Mouse (Mus musculus) MEL (cell line): ENCODE results near the gene Kmo.

Source experiments
- BHLHE40 ChIP-seq: IDR thresholded peaks from 2 replicates; pipeline ENCODE4 v1.6.1; 2012; ENCODE audit warnings: low read depth, mild to moderate bottlenecking, inconsistent platforms, low read length, improper control_type of control experiment, borderline replicate concordance
- CHD1 ChIP-seq: IDR thresholded peaks from 2 replicates; pipeline ENCODE4 v1.6.1; 2012; ENCODE audit warnings: low read depth, mild to moderate bottlenecking, inconsistent platforms, low read length, improper control_type of control experiment
- CTCF ChIP-seq, 3 experiments: IDR thresholded peaks in 2 of 3; conservative IDR thresholded peaks in 1 of 3; 2 replicates each; pipeline ENCODE4 v1.5.1; 2011 to 2012; ENCODE audit warnings: low read length in 3 of 3, low read depth in 2 of 3, mild to moderate bottlenecking in 2 of 3, improper control_type of control experiment in 1 of 3, inconsistent platforms in 1 of 3, mixed read lengths in 1 of 3, moderate library complexity in 1 of 3; ENCODE audit not compliant: control insufficient read depth in 1 of 3, insufficient read depth in 1 of 3, poor library complexity in 1 of 3, severe bottlenecking in 1 of 3
- E2F4 ChIP-seq: IDR thresholded peaks from 2 replicates; pipeline ENCODE4 v1.6.1; 2011; ENCODE audit warnings: low read depth, low read length, improper control_type of control experiment, borderline replicate concordance
- EP300 ChIP-seq, 2 experiments: IDR thresholded peaks; 2 replicates each; pipeline ENCODE4 v1.6.1; 2011; ENCODE audit warnings: improper control_type of control experiment in 2 of 2, low read length in 2 of 2, low read depth in 1 of 2, mild to moderate bottlenecking in 1 of 2
- GABPA ChIP-seq: IDR thresholded peaks from 2 replicates; pipeline ENCODE4 v1.6.1; 2012; ENCODE audit warnings: low read depth, mild to moderate bottlenecking, inconsistent platforms, low read length, improper control_type of control experiment, moderate library complexity
- GATA1 ChIP-seq: IDR thresholded peaks from 2 replicates; pipeline ENCODE4 v1.6.1; 2011; ENCODE audit warnings: low read depth, low read length, improper control_type of control experiment
- HCFC1 ChIP-seq: IDR thresholded peaks from 2 replicates; pipeline ENCODE4 v1.6.1; 2012; ENCODE audit warnings: low read depth, mild to moderate bottlenecking, inconsistent platforms, low read length, improper control_type of control experiment, moderate library complexity
- MAX ChIP-seq: IDR thresholded peaks from 2 replicates; pipeline ENCODE4 v1.6.1; 2011; ENCODE audit warnings: low read length, improper control_type of control experiment
- MXI1 ChIP-seq: IDR thresholded peaks from 2 replicates; pipeline ENCODE4 v1.6.1; 2011; ENCODE audit warnings: mild to moderate bottlenecking, low read depth, low read length, improper control_type of control experiment
- MYC ChIP-seq: IDR thresholded peaks from 2 replicates; pipeline ENCODE4 v1.6.1; 2011; ENCODE audit warnings: low read depth, mild to moderate bottlenecking, low read length, improper control_type of control experiment, moderate library complexity
- POLR2A ChIP-seq, 2 experiments: IDR thresholded peaks; 2 replicates each; pipeline ENCODE4 v1.6.1; 2011 to 2012; ENCODE audit warnings: low read length in 2 of 2, mild to moderate bottlenecking in 2 of 2, control low read depth in 1 of 2, improper control_type of control experiment in 1 of 2, low read depth in 1 of 2, moderate library complexity in 1 of 2; ENCODE audit not compliant: control insufficient read depth in 1 of 2, insufficient read depth in 1 of 2, poor library complexity in 1 of 2
- TCF12 ChIP-seq: IDR thresholded peaks from 2 replicates; pipeline ENCODE4 v1.6.1; 2014; ENCODE audit warnings: low read depth, mild to moderate bottlenecking, inconsistent platforms, low read length, improper control_type of control experiment, moderate library complexity

DNA sequence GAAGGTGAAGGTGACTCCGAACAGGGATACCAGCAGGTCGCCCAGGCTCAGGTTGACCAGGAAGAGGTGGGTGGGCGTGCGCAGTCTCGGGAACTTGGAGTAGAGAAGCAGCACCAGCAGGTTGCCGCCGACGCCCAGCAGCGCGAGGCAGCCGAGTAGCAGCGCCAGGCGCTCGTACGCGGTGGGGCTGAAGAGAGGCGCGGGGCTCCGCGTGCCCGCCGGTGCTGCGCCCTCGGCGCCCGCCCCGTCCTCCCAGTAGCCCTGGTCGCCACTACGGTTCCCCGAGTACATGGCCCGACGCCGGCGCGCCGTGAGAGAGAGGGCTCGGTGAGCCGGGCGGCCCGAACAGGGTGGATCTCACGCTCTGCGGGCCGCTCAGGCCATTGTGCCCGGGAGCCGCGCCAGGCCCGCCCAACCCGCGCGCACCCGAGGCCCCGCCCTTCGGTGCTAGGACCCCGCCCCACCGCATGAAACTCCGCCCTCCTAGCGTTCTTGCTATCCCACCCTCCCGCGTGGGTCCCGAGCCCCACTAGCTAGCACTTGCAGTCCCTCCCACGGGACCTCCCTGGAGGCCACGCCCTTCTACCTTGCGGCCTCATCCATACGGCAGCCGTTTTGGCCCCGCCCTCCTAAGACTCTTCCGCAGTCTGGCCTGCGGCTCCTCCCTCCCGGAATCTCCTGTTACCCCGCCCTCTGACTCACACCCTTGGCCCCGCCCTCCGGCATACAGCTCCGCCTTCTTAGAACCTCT, 72.2 kb downstream of the Kmo start, which contains the start of the genes Opn3 and Chml:
- no peak for TF ChIP-seq CTCF (IDR thresholded peaks at IDR 0.05 in 2 of 3, conservative IDR thresholded peaks at IDR 0.05 in 1 of 3; ENCODE audit: control insufficient read depth in 1 of 3, insufficient read depth in 1 of 3, low read depth in 2 of 3, low read length in 3 of 3, poor library complexity in 1 of 3, severe bottlenecking in 1 of 3)
- TF ChIP-seq MAX, result no peak; the same call in 1 of the 2 replicates
- no peak for TF ChIP-seq EP300 (IDR thresholded peaks at IDR 0.05; ENCODE audit: low read depth in 1 of 2, low read length in 2 of 2)
- TF ChIP-seq GATA1, result no peak
- TF ChIP-seq TCF12, result peak; percentile 39; the same call in 1 of the 2 replicates
- TF ChIP-seq BHLHE40, result no peak
- no peak for TF ChIP-seq CHD1
- no peak for TF ChIP-seq MYC
- peak; percentile 61; the same call in 1 of the 2 replicates for TF ChIP-seq MXI1
- peak; percentile 93 to 96 for TF ChIP-seq POLR2A (IDR thresholded peaks at IDR 0.05; ENCODE audit: control insufficient read depth in 1 of 2, insufficient read depth in 1 of 2, low read depth in 1 of 2, low read length in 2 of 2, poor library complexity in 1 of 2)
- no peak for TF ChIP-seq GABPA
- TF ChIP-seq HCFC1, result no peak
- TF ChIP-seq E2F4, result no peak
